Comparison of ENCODE assay signal across 31 mouse cellular contexts in genomic region chr7:133720616-133721015, GRCm38 (mm10). TPM values are rescaled to one million over a fixed set of nuclear protein-coding genes. Genes with fewer than 3 reads are reported as not detected.
"Had no signal": no experiment of that assay in that cellular context is flagged by ENCODE, and none has a peak within 500 bp of the region (broad histone marks: within the 10 kb centered on the region; RNA-seq: fewer than 3 reads in every experiment).

No protein-coding gene starts in this region.

- H3K9me3 ChIP-seq: heart, embryonic 13.5 days; heart, embryonic 15.5 days; hindbrain, embryonic 13.5 days; hindbrain, embryonic 15.5 days; kidney, embryonic 15.5 days; limb, embryonic 13.5 days; limb, embryonic 15.5 days; liver, embryonic 12.5 days had no signal

- H3K27ac ChIP-seq: heart, adult 2 months; heart, embryonic 13.5 days; heart, embryonic 15.5 days; hindbrain, embryonic 13.5 days; hindbrain, embryonic 15.5 days; hindbrain, postnatal 0 days; kidney, embryonic 15.5 days; kidney, postnatal 0 days; limb, embryonic 13.5 days; limb, embryonic 15.5 days; liver, embryonic 12.5 days had no signal

- H3K4me1 ChIP-seq: hindbrain, embryonic 13.5 days; hindbrain, embryonic 15.5 days; kidney, embryonic 15.5 days; limb, embryonic 15.5 days; liver, embryonic 12.5 days had no signal

- DNase-seq: gastrocnemius, postnatal 14 days; gastrocnemius, postnatal 36 days; heart, adult 11 months; heart, adult 2 months; heart, postnatal 14 days; heart, postnatal 36 days; kidney, adult 11 months; kidney, adult 2 months; kidney, adult 9 months; kidney, postnatal 14 days; kidney, postnatal 36 days; layer of hippocampus, postnatal 36 days; left cerebral cortex, postnatal 4 days had no signal

- H3K4me2 ChIP-seq: heart, embryonic 11.5 days; heart, embryonic 13.5 days; heart, embryonic 15.5 days; hindbrain, embryonic 13.5 days; hindbrain, embryonic 15.5 days; kidney, embryonic 15.5 days; limb, embryonic 13.5 days; limb, embryonic 15.5 days; liver, embryonic 12.5 days had no signal

- H3K27me3 ChIP-seq: heart, embryonic 13.5 days; heart, embryonic 15.5 days; hindbrain, embryonic 13.5 days; hindbrain, embryonic 15.5 days; kidney, embryonic 15.5 days; limb, embryonic 13.5 days; limb, embryonic 15.5 days; liver, embryonic 12.5 days had no signal

- H3K4me3 ChIP-seq: heart, adult 2 months; heart, embryonic 13.5 days; heart, embryonic 15.5 days; hindbrain, embryonic 13.5 days; hindbrain, embryonic 15.5 days; kidney, embryonic 15.5 days; limb, embryonic 13.5 days; limb, embryonic 15.5 days; liver, embryonic 12.5 days had no signal

- H3K9ac ChIP-seq: heart, embryonic 13.5 days; heart, embryonic 15.5 days; hindbrain, embryonic 13.5 days; hindbrain, embryonic 15.5 days; kidney, embryonic 15.5 days; limb, embryonic 13.5 days; limb, embryonic 15.5 days; liver, embryonic 12.5 days had no signal

- ATAC-seq: hindbrain, postnatal 0 days; intestine, embryonic 16.5 days; liver, embryonic 12.5 days had no signal

RNA-seq across cellular contexts. Expression of gene Mmp21, which starts 40.8 kb away (rescaled TPM):
- polyA plus RNA-seq: gonadal fat pad, adult 2 months; heart, adult 2 months; heart, embryonic 13.5 days; heart, embryonic 15.5 days; heart, postnatal 0 days; hindbrain, embryonic 11.5 days; hindbrain, embryonic 13.5 days; intestine, embryonic 14.5 days; intestine, embryonic 16.5 days; kidney, adult 2 months; kidney, postnatal 0 days; large intestine, adult 2 months; limb, embryonic 13.5 days; limb, embryonic 15.5 days; liver, adult 2 months; liver, embryonic 12.5 days had no signal

RNA-seq across cellular contexts. Expression of gene Fank1, which starts 56.0 kb away (rescaled TPM):
- polyA plus RNA-seq: heart, embryonic 13.5 days; limb, embryonic 15.5 days; liver, adult 2 months had no signal
